Mouse (Mus musculus): ENCODE measurements around the gene Zbtb20. TPM values are rescaled to one million over a fixed set of nuclear protein-coding genes. Genes with fewer than 3 reads are reported as not detected.

Zbtb20 gene
- total and polyA plus RNA-seq, 3 experiments, result 31.1 to 199 (median 161) TPM

DNA sequence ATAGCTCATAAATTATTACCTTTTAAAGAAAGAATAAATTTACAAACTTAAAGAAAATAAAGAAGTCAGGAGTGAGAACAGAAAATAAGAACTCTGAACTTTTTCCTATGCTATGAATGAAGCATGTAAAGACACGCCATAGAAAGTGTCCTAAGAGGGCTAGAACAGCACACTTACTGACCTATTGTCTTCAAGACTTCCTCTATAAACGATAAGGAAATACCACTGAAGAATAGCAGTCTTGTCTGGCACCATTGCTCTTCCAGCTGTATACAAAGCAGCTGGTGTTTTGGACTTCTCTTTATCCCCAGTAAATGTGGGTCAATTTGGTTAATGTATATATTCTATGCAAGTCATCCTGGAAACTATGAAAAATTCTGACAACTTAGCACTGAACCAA, 544.2 kb downstream of the Zbtb20 start:
- H3K27me3 ChIP-seq (ENCODE audit: control insufficient read depth, insufficient read depth, low read length), result no peaks in the 10 kb centered on the region
- WGBS, result 28% methylated on average over 2 of the region's 2 CpGs
- intact Hi-C loops (cut with DNase I), result no loop called here
- no peak overlapping the region for H3K4me3 ChIP-seq
- DNase-seq, result no peak
- peak overlapping the region; percentile 36 for H3K27ac ChIP-seq
- peaks cover 27% of the 10 kb centered on the region for H3K36me3 ChIP-seq (ENCODE audit: control insufficient read depth, insufficient read depth, low read length)
- H3K9ac ChIP-seq (ENCODE audit: low read depth, low read length), result no peak overlapping the region
- TF ChIP-seq CTCF (IDR thresholded peaks at IDR 0.05), result no peak
- TF ChIP-seq EP300 (IDR thresholded peaks at IDR 0.05; ENCODE audit: insufficient read depth, low read depth, low read length), result no peak
- TF ChIP-seq POLR2A (IDR thresholded peaks at IDR 0.05; ENCODE audit: insufficient read depth, low read depth, low read length), result no peak
- H3K79me2 ChIP-seq (replicated peaks; ENCODE audit: control insufficient read depth, insufficient read depth, low read length), result peaks cover 6% of the 10 kb centered on the region
- H3K4me1 ChIP-seq (ENCODE audit: control insufficient read depth, insufficient read depth, low read length), result peaks cover 4% of the 10 kb centered on the region

- H3K79me2 ChIP-seq (replicated peaks; ENCODE audit: control insufficient read depth, insufficient read depth, low read length), result peaks cover 4% of the 10 kb centered on the region; the same call in 1 of the 2 replicates
- no peaks in the 10 kb centered on the region for H3K27me3 ChIP-seq (ENCODE audit: control insufficient read depth, insufficient read depth, low read length)
- H3K36me3 ChIP-seq (ENCODE audit: control insufficient read depth, insufficient read depth, low read length), result peaks cover 13% of the 10 kb centered on the region
- 91% methylated on average over 2 of the region's 2 CpGs for WGBS
- H3K27ac ChIP-seq, result no peak overlapping the region
- no peak overlapping the region for H3K4me3 ChIP-seq
- intact Hi-C loops (cut with DNase I), result no loop called here
- no peak for TF ChIP-seq EP300 (IDR thresholded peaks at IDR 0.05; ENCODE audit: insufficient read depth, low read depth, low read length)
- no peak for TF ChIP-seq CTCF (IDR thresholded peaks at IDR 0.05)
- TF ChIP-seq POLR2A (IDR thresholded peaks at IDR 0.05; ENCODE audit: insufficient read depth, low read depth, low read length), result no peak
- peaks cover 17% of the 10 kb centered on the region for H3K4me1 ChIP-seq (ENCODE audit: control insufficient read depth, insufficient read depth, low read length)
- no peak overlapping the region for H3K9ac ChIP-seq (ENCODE audit: low read depth, low read length)
- DNase-seq, result no peak
Observed at GRCm38 (mm10) chr16:43428955-43429354, 553.3 kb downstream of the Zbtb20 start.

DNA sequence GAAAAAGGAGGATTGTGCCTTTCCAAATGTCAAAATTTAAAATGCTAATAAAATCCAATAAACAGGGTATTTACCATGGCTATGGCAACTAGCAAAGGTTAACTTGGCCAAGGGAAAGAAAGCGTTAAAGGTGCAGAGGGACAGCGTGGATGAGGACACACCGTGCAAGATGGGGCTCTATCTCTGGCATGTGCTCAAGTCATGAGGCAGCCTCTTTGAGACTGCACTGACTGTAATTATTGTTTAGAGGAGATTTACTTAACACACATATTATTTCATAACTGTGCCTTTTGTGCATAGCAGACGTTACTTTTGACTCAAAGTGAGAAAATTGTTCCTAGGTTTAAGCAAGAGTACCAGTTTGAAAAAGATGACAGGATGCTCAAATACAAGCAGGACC, 554.3 kb downstream of the Zbtb20 start:
- Histone ChIP-seq H3K36me3 (ENCODE audit: control insufficient read depth, insufficient read depth, low read length) (peaks cover 13% of the 10 kb centered on the region), H3K27me3 (ENCODE audit: control insufficient read depth, insufficient read depth, low read length) (no peaks in the 10 kb centered on the region), H3K4me1 (ENCODE audit: control insufficient read depth, insufficient read depth, low read length) (peaks cover 17% of the 10 kb centered on the region), H3K4me3 (no peak overlapping the region), H3K79me2 (replicated peaks; ENCODE audit: control insufficient read depth, insufficient read depth, low read length) (peaks cover 4% of the 10 kb centered on the region; the same call in 1 of the 2 replicates), H3K27ac (no peak overlapping the region), H3K9ac (ENCODE audit: low read depth, low read length) (no peak overlapping the region)
- DNase-seq, result no peak
- 53% methylated on average over 4 of the region's 4 CpGs for whole genome bisulfite sequencing
- TF ChIP-seq POLR2A (IDR thresholded peaks at IDR 0.05; ENCODE audit: insufficient read depth, low read depth, low read length), result no peak
- no peak for TF ChIP-seq CTCF (IDR thresholded peaks at IDR 0.05)
- no peak for TF ChIP-seq EP300 (IDR thresholded peaks at IDR 0.05; ENCODE audit: insufficient read depth, low read depth, low read length)
- intact Hi-C loops (cut with DNase I), result loop anchor here (5.0 to 10.0 kb wide), 2 partner anchors 33 to 65 kb away; no protein-coding TSS in a partner anchor

GRCm38 (mm10) chr16:43431514-43432371, 556.1 kb downstream of the Zbtb20 start:
- H3K27ac ChIP-seq, result peak overlapping the region; percentile 53
- H3K9ac ChIP-seq (ENCODE audit: low read depth, low read length), result no peak overlapping the region
- DNase-seq, result peak in 1 of 2 experiments; percentile 27
- H3K4me1 ChIP-seq (ENCODE audit: control insufficient read depth, insufficient read depth, low read length), result peaks cover 19% of the 10 kb centered on the region
- H3K36me3 ChIP-seq (ENCODE audit: control insufficient read depth, insufficient read depth, low read length), result peaks cover 18% of the 10 kb centered on the region
- peak overlapping the region; percentile 11; the same call in 1 of the 2 replicates for H3K4me3 ChIP-seq
- peaks cover 1% of the 10 kb centered on the region; the same call in 1 of the 2 replicates for H3K79me2 ChIP-seq (replicated peaks; ENCODE audit: control insufficient read depth, insufficient read depth, low read length)
- H3K27me3 ChIP-seq (ENCODE audit: control insufficient read depth, insufficient read depth, low read length), result no peaks in the 10 kb centered on the region
- WGBS, result 30% methylated on average over 5 of the region's 5 CpGs
- intact Hi-C loops (cut with DNase I), result loop anchor here (5.0 to 10.0 kb wide), 2 partner anchors 34 to 67 kb away; no protein-coding TSS in a partner anchor
- no peak for TF ChIP-seq CTCF (IDR thresholded peaks at IDR 0.05)
- TF ChIP-seq EP300 (IDR thresholded peaks at IDR 0.05; ENCODE audit: insufficient read depth, low read depth, low read length), result no peak
- TF ChIP-seq POLR2A (IDR thresholded peaks at IDR 0.05; ENCODE audit: insufficient read depth, low read depth, low read length), result no peak

DNA sequence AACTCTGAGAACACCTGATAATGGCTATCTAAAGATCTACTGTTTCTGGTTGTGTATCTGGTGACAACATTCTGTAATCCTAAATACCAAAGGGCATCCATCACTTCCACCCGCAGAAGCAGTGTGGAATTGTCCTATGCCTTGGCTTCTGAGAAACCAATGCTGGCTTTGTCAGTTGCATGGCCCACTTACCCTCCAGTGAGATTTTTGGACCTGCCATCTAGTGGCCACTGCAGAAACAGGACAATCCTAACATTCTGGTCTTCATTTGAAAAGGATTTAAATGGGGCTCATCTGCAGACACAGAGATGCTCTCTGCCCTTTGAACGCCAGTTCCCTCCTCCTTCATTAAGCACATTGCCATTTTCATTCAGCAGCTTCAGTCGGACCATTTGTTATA, 559.3 kb downstream of the Zbtb20 start:
- no peak overlapping the region for H3K4me3 ChIP-seq

More for the DNA sequence above, 559.3 kb downstream of the Zbtb20 start:
- DNase-seq, result no peak
- H3K9ac ChIP-seq (ENCODE audit: low read depth, low read length), result no peak overlapping the region
- peaks cover 18% of the 10 kb centered on the region for H3K4me1 ChIP-seq (ENCODE audit: control insufficient read depth, insufficient read depth, low read length)
- H3K27me3 ChIP-seq (ENCODE audit: control insufficient read depth, insufficient read depth, low read length), result no peaks in the 10 kb centered on the region
- H3K79me2 ChIP-seq (replicated peaks; ENCODE audit: control insufficient read depth, insufficient read depth, low read length), result no peaks in the 10 kb centered on the region; the same call in 1 of the 2 replicates
- peaks cover 22% of the 10 kb centered on the region for H3K36me3 ChIP-seq (ENCODE audit: control insufficient read depth, insufficient read depth, low read length)
- WGBS, result 71% methylated on average over 3 of the region's 3 CpGs
- H3K27ac ChIP-seq, result no peak overlapping the region; the same call in 1 of the 2 replicates
- TF ChIP-seq EP300 (IDR thresholded peaks at IDR 0.05; ENCODE audit: insufficient read depth, low read depth, low read length) (0 out of 2 replicates have a peak, but pooled peaks have one; percentile 54), CTCF (IDR thresholded peaks at IDR 0.05) (peak; percentile 80), POLR2A (IDR thresholded peaks at IDR 0.05; ENCODE audit: insufficient read depth, low read depth, low read length) (no peak)
- intact Hi-C loops (cut with DNase I), result loop anchor here (5.0 to 10.0 kb wide), 2 partner anchors 38 to 70 kb away; no protein-coding TSS in a partner anchor

Data from heart, adult 2 months (tissue).